Mouse (Mus musculus): ENCODE results near the gene Cttn.

The Cttn gene

GRCm38 (mm10) chr7:144470545-144471059, at the start of gene Cttn:
TSS of gene Cttn (minus strand) at chr7:144471009.
- DNase-seq (ENCODE audit: low read depth, low spot score): peak; percentile 66

- DNase-seq (ENCODE audit: low read depth, low spot score): no peak
Measured at GRCm38 (mm10) chr7:144519852-144520251, 49.0 kb upstream of the Cttn start.

DNA sequence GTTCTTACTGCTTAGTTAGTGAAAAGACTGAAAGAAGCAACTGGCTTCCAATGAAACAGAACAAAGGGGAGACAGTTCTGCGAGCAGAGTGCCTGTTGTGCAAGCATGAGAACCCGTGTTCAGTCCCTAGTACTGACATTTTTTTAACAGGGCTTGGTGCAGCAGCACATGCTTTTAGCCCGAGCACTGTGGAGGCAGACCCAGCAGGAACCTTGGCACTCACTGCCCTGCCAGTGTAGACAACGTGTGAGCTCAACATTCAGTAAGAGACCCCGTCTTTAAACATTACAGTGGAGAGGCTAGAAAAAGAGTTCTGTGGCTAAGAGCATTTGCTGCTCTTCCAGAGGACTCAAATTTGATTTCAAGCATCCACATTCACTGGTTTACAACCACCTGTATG, 45.9 kb upstream of the Cttn start:
- DNase-seq (ENCODE audit: low read depth, low spot score): no peak

DNA sequence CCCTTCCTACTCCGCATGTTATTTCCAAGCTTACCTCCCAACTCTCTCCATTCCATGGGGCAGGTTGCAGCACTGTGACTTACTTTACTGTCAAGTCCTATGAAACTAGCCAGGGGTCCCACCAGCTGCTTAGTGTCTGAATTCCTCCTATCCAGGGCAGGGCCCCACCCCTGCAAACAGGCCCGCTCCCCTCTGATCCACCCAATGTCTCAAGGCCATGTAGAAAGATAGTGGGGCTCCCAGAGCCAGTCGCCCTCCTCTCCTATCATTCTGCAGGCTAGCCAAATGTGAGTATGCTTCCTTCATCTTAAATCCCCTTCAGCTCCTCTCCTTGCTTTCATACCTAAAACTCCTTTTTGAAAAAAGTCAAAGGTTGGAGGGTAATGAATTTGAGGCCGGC, 38.3 kb upstream of the Cttn start:
- no peak for DNase-seq (ENCODE audit: low read depth, low spot score)

- DNase-seq (ENCODE audit: low read depth, low spot score): no peak
Measured at GRCm38 (mm10) chr7:144506807-144507206, 36.0 kb upstream of the Cttn start.

- DNase-seq (ENCODE audit: low read depth, low spot score): no peak
Measured at GRCm38 (mm10) chr7:144503959-144504358, 33.1 kb upstream of the Cttn start.

DNA sequence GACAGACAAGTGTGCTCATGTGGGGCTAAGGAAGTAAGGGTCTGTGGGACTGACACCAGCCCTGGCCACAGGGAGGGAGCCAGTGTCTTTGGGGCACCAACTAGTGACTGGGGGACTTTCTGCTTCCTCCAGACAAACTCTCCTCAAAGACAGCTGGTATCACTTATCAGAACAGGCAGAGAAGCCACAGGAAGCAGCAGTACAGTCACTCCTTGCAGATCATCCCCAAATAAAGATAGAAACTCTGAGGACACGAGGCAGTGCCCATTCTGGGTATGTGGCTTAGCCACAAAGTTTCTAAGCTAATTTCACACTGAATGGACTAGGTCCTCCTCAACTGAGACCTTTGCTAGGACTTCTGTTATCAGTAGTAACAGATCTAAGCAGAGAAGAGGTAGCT, 22.1 kb upstream of the Cttn start:
- DNase-seq (ENCODE audit: low read depth, low spot score): no peak

GRCm38 (mm10) chr7:144490201-144490873, 19.5 kb upstream of the Cttn start:
- DNase-seq (ENCODE audit: low read depth, low spot score): no peak

GRCm38 (mm10) chr7:144489067-144489774, 18.4 kb upstream of the Cttn start:
- DNase-seq (ENCODE audit: low read depth, low spot score): no peak

DNA sequence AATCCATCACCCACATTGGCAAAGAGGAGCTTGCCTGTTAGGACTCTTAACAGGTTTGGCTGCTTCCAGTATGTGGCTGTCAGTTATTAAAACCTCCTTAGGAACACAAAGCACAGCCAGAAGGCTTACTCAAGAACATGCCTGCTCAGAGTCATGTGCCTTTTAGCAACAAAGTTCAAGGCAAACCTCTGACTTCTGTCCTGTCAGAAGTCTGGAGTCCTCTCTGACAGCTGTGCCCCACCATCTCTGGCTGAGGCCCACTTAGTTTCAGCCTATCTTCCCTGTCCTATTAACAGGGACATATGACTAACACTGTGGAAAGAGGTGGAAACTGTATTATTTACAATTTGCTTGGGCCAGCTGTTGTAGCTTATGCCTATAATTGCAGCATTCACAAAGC, 9.5 kb upstream of the Cttn start:
- DNase-seq (ENCODE audit: low read depth, low spot score): no peak

- DNase-seq (ENCODE audit: low read depth, low spot score): no peak
Measured at GRCm38 (mm10) chr7:144479569-144479968, 8.8 kb upstream of the Cttn start.

GRCm38 (mm10) chr7:144475741-144476140, 4.9 kb upstream of the Cttn start:
- no peak for DNase-seq (ENCODE audit: low read depth, low spot score)

- no peak for DNase-seq (ENCODE audit: low read depth, low spot score)
Measured at GRCm38 (mm10) chr7:144473486-144473885, 2.7 kb upstream of the Cttn start.

DNA sequence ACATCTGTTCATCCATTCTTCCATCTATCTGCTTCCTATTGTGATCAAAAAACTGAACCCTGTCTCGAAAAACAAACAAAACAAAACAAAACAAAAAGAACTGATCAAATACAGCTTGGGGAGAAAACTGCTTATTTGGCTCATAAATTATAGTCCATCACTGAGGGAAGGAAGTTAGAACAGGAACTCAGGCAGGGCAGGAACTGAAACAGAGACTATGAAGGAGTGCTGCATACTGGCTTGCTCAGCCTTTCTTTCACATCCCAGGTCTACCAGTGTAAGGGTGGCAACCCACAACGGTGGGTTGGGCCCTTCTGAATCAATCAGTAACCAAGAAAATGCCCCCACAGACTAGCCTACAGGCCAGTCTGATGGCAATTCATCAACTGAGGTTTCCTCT, 294 bp upstream of the Cttn start:
- no peak for DNase-seq (ENCODE audit: low read depth, low spot score)

DNA sequence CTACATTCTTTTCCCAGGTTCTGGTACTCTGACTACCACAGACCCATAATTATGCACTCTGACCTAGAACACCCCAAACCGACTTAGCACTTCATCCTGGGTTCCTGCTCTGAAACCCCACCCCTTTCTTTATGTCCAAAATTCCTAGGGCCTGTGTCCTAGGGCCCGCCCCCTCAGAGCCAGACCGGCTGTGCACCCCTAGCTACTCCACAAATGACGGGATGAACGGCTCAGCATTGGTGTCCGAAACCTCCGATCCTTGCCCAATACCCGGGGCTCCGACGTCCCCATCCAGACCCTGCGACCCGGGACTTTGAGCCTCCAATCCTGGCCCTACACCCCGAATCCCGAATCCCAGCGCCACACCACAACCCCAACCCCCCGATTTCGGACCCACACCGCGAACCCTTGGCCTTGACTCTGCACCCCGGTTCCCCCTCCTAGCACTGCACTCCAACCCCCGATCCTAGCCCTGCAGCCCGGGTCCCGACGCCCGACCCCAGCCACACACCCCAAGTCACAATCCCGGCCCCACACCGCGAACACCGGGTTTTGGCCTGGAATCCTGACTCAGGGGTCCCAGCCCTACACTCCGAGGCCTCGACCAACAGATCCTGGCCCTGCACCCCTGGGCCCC, 783 bp downstream of the Cttn start:
- no peak for DNase-seq (ENCODE audit: low read depth, low spot score)

- no peak for DNase-seq (ENCODE audit: low read depth, low spot score)
Measured at GRCm38 (mm10) chr7:144469181-144469641, 1.6 kb downstream of the Cttn start.

DNA sequence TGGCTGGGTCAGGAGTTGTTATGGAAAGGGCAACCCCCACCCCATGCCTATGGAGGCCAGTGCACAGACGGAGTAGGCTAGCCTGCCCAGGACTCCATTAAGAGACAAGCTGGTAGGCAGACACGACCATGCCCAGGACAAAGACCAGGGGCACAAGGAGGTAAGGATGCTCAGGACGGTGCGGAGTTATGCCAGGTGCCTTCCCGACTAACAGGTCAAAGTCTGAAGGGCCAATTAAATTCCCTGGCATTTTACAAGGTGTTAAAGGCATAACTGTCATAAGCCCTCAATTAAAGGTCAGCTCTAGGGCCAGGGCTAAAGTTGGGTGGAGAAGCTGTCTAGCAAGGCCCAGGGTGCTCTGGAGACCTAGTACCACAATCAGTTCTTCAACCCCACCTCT, 2.1 kb downstream of the Cttn start:
- DNase-seq (ENCODE audit: low read depth, low spot score): no peak

DNA sequence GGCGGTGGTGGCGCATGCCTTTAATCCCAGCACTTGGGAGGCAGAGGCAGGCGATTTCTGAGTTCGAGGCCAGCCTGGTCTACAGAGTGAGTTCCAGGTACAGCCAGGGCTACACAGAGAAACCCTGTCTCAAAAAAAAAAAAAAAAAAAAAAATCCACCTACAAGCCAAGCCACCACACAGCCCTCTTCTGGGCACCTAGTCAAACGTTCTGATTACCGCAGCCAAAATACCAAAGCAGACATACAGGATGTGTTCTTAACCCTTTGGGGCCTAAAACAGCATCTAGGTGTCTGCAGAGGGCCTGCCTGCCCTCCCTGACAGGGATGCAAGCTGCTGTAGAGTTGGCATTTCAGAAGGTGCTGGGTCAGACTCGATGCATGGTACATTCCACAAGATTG, 8.2 kb downstream of the Cttn start:
- no peak for DNase-seq (ENCODE audit: low read depth, low spot score)

DNA sequence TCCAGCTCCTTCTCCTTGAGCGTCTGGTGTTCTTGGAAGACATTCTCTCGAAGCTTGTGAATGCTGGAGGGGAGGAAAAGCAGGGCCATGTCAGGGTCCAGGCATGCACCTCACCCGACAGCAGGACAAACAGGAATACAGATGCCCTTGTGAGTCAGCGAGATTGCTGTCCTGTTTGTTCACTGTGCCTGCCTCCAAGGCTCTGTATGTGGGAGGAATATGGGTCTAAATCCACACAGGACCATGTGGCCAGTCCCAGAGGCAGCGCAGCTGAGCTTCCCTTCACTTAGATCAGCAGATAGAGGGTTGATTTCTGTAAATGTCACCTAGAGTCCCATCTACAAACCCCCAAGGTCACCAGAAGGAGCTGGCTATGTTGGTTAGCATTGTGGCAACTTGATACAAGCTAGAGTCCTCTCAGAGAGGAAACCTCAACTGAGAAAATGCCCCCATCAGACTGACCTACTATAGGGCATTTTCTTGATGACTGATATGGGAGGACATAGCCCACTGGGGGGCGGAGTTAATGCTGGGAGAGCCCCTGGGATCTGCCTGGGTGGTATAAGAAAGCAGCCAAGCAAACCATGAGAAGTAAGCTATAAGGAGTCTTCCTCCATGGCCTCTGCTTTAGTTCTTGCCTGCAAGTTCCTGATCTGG, 9.4 kb downstream of the Cttn start:
- DNase-seq (ENCODE audit: low read depth, low spot score): no peak

DNA sequence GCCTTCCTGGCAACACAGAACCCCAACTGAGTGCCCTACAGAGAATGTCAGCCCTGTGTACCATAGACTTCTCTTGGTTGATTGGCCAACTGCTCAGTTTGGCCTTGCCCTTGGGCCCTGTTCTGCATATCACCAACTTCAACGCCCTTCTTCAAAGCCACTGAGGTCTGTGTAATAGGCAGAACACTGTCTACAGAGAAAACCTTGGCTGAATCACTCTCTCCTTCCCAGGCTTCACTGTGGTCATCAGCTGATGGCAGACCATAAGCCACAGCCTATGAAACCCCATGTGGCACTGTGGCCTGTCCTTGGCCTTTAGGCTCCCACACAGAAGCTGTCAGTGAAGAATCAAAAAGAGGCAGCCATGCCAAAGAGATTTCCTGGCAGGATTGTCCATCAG, 11.9 kb downstream of the Cttn start:
- no peak for DNase-seq (ENCODE audit: low read depth, low spot score)

- no peak for DNase-seq (ENCODE audit: low read depth, low spot score)
Measured at GRCm38 (mm10) chr7:144450661-144451060, 20.1 kb downstream of the Cttn start.

All from c-Kit-negative CD71-positive TER-119-positive erythroid progenitor cells, embryonic 14.5 days (primary cell).